Mouse (Mus musculus): ENCODE data around the gene Whamm. TPM values are rescaled to one million over a fixed set of nuclear protein-coding genes. Genes with fewer than 3 reads are reported as not detected.
A peak's percentile ranks its signal among the peaks of the same experiment; 100 is the strongest.

The Whamm gene
- polyA plus RNA-seq, 1 experiment from 2014 or later = 7.8 TPM

GRCm38 (mm10) chr7:81548864-81549263, 22.2 kb upstream of the Whamm start:
- no peak for ATAC-seq (ENCODE audit: low FRiP score)

GRCm38 (mm10) chr7:81553589-81553988, 17.5 kb upstream of the Whamm start:
- Histone ChIP-seq H3K27me3 (no peaks in the 10 kb centered on the region), H3K27ac (no peak overlapping the region), H3K9me3 (replicated peaks) (no peaks in the 10 kb centered on the region), H3K4me3 (no peak overlapping the region), H3K9ac (no peak overlapping the region), H3K4me2 (replicated peaks) (no peak overlapping the region), H3K36me3 (no peaks in the 10 kb centered on the region), H3K4me1 (peaks cover 1% of the 10 kb centered on the region; the same call in 1 of the 2 replicates)
- WGBS = 60% methylated on average over 4 of the region's 4 CpGs
- ATAC-seq (ENCODE audit: low FRiP score) = no peak

More at GRCm38 (mm10) chr7:81548864-81549263, 22.2 kb upstream of the Whamm start:
- no peaks in the 10 kb centered on the region for H3K27me3 ChIP-seq
- H3K4me2 ChIP-seq (replicated peaks) = no peak overlapping the region
- no peak overlapping the region for H3K27ac ChIP-seq
- H3K4me1 ChIP-seq = peaks cover 2% of the 10 kb centered on the region; the same call in 1 of the 2 replicates
- no peak overlapping the region for H3K4me3 ChIP-seq
- H3K9ac ChIP-seq = no peak overlapping the region
- H3K36me3 ChIP-seq = no peaks in the 10 kb centered on the region
- H3K9me3 ChIP-seq (replicated peaks) = no peaks in the 10 kb centered on the region
- 73% methylated on average over 11 of the region's 11 CpGs for WGBS

- H3K4me2 ChIP-seq (replicated peaks) = no peak overlapping the region
- H3K27ac ChIP-seq = no peak overlapping the region
- no peaks in the 10 kb centered on the region for H3K9me3 ChIP-seq (replicated peaks)
- no peak overlapping the region for H3K9ac ChIP-seq
- 84% methylated on average over 2 of the region's 2 CpGs for WGBS
- ATAC-seq (ENCODE audit: low FRiP score) = no peak
- no peaks in the 10 kb centered on the region for H3K27me3 ChIP-seq
- H3K4me1 ChIP-seq = no peaks in the 10 kb centered on the region
- H3K36me3 ChIP-seq = no peaks in the 10 kb centered on the region
- H3K4me3 ChIP-seq = no peak overlapping the region
These were observed 16.7 kb upstream of the Whamm start for GRCm38 (mm10) chr7:81554369-81554768.

GRCm38 (mm10) chr7:81556839-81557238, 14.2 kb upstream of the Whamm start:
- Histone ChIP-seq H3K9me3 (replicated peaks) (no peaks in the 10 kb centered on the region), H3K27ac (no peak overlapping the region), H3K36me3 (no peaks in the 10 kb centered on the region), H3K4me2 (replicated peaks) (no peak overlapping the region), H3K9ac (no peak overlapping the region), H3K4me3 (no peak overlapping the region), H3K4me1 (no peaks in the 10 kb centered on the region; the same call in 1 of the 2 replicates), H3K27me3 (no peaks in the 10 kb centered on the region)
- ATAC-seq (ENCODE audit: low FRiP score) = no peak
- WGBS = 88% methylated on average over 4 of the region's 4 CpGs

GRCm38 (mm10) chr7:81557252-81557984, 13.6 kb upstream of the Whamm start:
- no peak overlapping the region for H3K4me2 ChIP-seq (replicated peaks)
- WGBS = 82% methylated on average over 7 of the region's 7 CpGs
- H3K4me3 ChIP-seq = no peak overlapping the region
- H3K9ac ChIP-seq = no peak overlapping the region
- H3K27me3 ChIP-seq = no peaks in the 10 kb centered on the region
- no peaks in the 10 kb centered on the region for H3K9me3 ChIP-seq (replicated peaks)
- no peaks in the 10 kb centered on the region for H3K36me3 ChIP-seq
- no peaks in the 10 kb centered on the region; the same call in 1 of the 2 replicates for H3K4me1 ChIP-seq
- no peak overlapping the region for H3K27ac ChIP-seq
- no peak for ATAC-seq (ENCODE audit: low FRiP score)

GRCm38 (mm10) chr7:81557985-81558360, 13.1 kb upstream of the Whamm start:
- Histone ChIP-seq H3K4me3 (no peak overlapping the region), H3K9ac (no peak overlapping the region), H3K4me1 (no peaks in the 10 kb centered on the region; the same call in 1 of the 2 replicates), H3K27me3 (no peaks in the 10 kb centered on the region), H3K27ac (no peak overlapping the region), H3K36me3 (no peaks in the 10 kb centered on the region), H3K9me3 (replicated peaks) (no peaks in the 10 kb centered on the region), H3K4me2 (replicated peaks) (no peak overlapping the region)
- 69% methylated on average over 4 of the region's 4 CpGs for WGBS
- ATAC-seq (ENCODE audit: low FRiP score) = no peak

- Histone ChIP-seq H3K27me3 (no peaks in the 10 kb centered on the region), H3K9me3 (replicated peaks) (no peaks in the 10 kb centered on the region), H3K4me1 (no peaks in the 10 kb centered on the region; the same call in 1 of the 2 replicates), H3K4me3 (no peak overlapping the region), H3K27ac (no peak overlapping the region; the same call in 1 of the 2 replicates), H3K36me3 (no peaks in the 10 kb centered on the region), H3K4me2 (replicated peaks) (no peak overlapping the region), H3K9ac (no peak overlapping the region)
- 84% methylated on average over 14 of the region's 14 CpGs for WGBS
- ATAC-seq (ENCODE audit: low FRiP score) = no peak
These were observed 11.7 kb upstream of the Whamm start for GRCm38 (mm10) chr7:81559231-81559980.

- Histone ChIP-seq H3K4me2 (replicated peaks) (no peak overlapping the region), H3K9me3 (replicated peaks) (no peaks in the 10 kb centered on the region), H3K4me1 (peaks cover under 1% of the 10 kb centered on the region; the same call in 1 of the 2 replicates), H3K27me3 (no peaks in the 10 kb centered on the region), H3K27ac (peak overlapping the region; percentile 23), H3K36me3 (no peaks in the 10 kb centered on the region), H3K4me3 (no peak overlapping the region), H3K9ac (no peak overlapping the region)
- 65% methylated on average over 8 of the region's 8 CpGs for WGBS
- ATAC-seq (ENCODE audit: low FRiP score) = 0 out of 2 replicates have a peak, but pooled peaks have one; percentile 19
These were observed 10.7 kb upstream of the Whamm start for GRCm38 (mm10) chr7:81560101-81561049.

GRCm38 (mm10) chr7:81561211-81561610, 9.9 kb upstream of the Whamm start:
- 68% methylated on average over 5 of the region's 5 CpGs for WGBS
- Histone ChIP-seq H3K27me3 (no peaks in the 10 kb centered on the region), H3K9me3 (replicated peaks) (no peaks in the 10 kb centered on the region), H3K4me1 (peaks cover 5% of the 10 kb centered on the region; the same call in 1 of the 2 replicates), H3K4me3 (no peak overlapping the region), H3K36me3 (no peaks in the 10 kb centered on the region), H3K4me2 (replicated peaks) (no peak overlapping the region), H3K9ac (no peak overlapping the region), H3K27ac (peak overlapping the region; percentile 68)
- ATAC-seq (ENCODE audit: low FRiP score) = no peak

GRCm38 (mm10) chr7:81563506-81564015, 7.5 kb upstream of the Whamm start:
- no peak overlapping the region for H3K27ac ChIP-seq
- H3K4me2 ChIP-seq (replicated peaks) = no peak overlapping the region
- WGBS = 85% methylated on average over 4 of the region's 4 CpGs
- no peak overlapping the region for H3K4me3 ChIP-seq
- no peak for ATAC-seq (ENCODE audit: low FRiP score)
- no peak overlapping the region for H3K9ac ChIP-seq
- H3K36me3 ChIP-seq = no peaks in the 10 kb centered on the region
- H3K27me3 ChIP-seq = no peaks in the 10 kb centered on the region
- peaks cover 5% of the 10 kb centered on the region; the same call in 1 of the 2 replicates for H3K4me1 ChIP-seq
- no peaks in the 10 kb centered on the region for H3K9me3 ChIP-seq (replicated peaks)

- no peaks in the 10 kb centered on the region for H3K9me3 ChIP-seq (replicated peaks)
- WGBS = 76% methylated on average over 7 of the region's 7 CpGs
- H3K27ac ChIP-seq = no peak overlapping the region; the same call in 1 of the 2 replicates
- ATAC-seq (ENCODE audit: low FRiP score) = no peak
- H3K4me1 ChIP-seq = peaks cover 5% of the 10 kb centered on the region; the same call in 1 of the 2 replicates
- no peaks in the 10 kb centered on the region for H3K27me3 ChIP-seq
- H3K9ac ChIP-seq = no peak overlapping the region
- no peak overlapping the region for H3K4me2 ChIP-seq (replicated peaks)
- no peaks in the 10 kb centered on the region for H3K36me3 ChIP-seq
- H3K4me3 ChIP-seq = no peak overlapping the region
These were observed 6.3 kb upstream of the Whamm start for GRCm38 (mm10) chr7:81564766-81565165.
